Mouse (Mus musculus): ENCODE results near the gene Smoc2.

Smoc2 gene

DNA sequence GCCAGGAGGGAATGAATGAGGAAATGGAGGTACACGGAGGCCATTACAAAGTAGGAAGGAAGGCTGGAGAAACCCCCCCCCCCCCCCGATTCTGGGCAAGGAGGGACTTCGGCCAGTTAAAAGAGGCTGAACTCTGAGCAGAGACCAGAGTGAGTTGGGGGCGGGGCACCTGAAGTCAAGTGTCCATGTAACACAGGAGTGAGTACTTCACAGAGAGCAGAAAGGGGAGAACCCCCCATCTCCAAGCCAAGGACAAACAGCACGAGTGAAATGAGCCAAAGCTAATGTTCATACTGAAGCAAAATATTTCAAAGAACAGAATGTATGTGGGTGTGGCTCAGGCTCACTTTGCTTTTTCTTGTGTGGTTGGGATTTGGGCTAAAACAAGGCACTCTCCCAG is 121.7 kb downstream of the Smoc2 start:
- no peak for DNase-seq (ENCODE audit: low read depth in 1 of 2, low spot score in 2 of 2)

DNA sequence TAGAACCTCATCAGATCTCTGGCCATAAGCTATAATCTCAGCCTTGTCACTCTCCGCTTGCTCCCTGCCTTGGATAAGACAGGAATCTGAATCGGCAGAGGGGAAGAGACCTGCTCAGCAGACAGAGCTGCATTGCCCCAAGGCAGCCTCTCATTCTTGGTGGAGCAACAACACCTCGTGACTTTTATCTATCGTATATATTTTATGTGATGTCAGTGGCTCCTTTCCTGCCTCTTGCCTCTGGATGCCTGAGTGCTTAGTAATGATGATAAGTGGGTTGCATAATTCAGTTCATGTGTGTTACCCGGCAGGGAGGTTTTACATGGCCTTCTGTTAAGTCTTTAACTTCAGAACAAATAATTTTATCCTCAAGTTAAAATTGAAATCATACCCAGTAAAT is 128.6 kb downstream of the Smoc2 start:
- no peak for DNase-seq (ENCODE audit: low read depth in 1 of 2, low spot score in 2 of 2)

DNA sequence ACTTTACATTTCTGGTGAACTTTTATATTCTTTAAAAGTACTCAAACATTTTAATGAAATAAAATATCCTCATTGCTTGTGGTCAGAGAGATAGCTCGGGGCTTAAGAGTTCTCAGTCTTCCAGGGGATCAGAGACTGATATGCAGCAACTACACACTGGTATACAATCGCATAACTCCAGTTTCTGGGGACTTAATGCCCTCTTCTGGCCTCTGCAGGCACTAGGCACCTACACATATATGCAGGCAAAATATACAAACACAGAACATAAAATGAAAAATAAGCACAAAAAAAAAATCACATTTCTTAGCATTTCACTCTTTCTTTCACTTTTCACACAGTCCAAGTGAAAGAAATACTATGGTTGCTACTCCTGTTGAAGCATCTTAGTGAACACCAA is 133.2 kb downstream of the Smoc2 start:
- no peak for DNase-seq (ENCODE audit: low read depth in 1 of 2, low spot score in 2 of 2)

GRCm38 (mm10) chr17:14414511-14414910 is 135.2 kb downstream of the Smoc2 start:
- no peak for DNase-seq (ENCODE audit: low read depth in 1 of 2, low spot score in 2 of 2)

DNA sequence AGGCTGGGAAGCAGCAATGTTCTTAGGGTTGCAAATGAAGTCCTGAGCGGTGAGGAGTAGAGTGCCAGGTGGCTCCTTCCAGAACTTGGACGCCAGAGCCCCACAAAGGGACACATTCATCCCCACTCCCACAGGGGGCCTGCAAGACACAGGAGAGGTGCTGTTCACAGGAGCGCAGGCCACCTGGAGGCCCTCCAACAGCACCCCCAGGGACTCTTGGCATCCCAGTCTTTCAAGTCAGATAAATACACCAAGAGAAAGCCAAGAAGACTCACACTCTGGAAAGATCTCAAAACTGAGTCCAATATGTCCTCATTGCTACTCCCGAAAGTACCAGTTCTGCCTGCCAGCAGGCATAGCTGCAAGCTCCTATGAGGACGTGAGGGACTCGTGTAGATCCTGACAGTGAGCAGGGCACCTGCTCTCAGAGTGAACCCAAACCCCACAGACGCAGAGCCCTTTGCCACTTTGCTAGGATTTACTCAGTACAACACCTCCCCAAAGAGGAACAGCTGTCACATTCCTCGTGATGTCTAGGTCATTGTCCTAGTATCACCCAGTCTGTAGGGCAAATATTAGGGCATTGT is 141.2 kb downstream of the Smoc2 start:
- no peak for DNase-seq (ENCODE audit: low read depth in 1 of 2, low spot score in 2 of 2)

DNA sequence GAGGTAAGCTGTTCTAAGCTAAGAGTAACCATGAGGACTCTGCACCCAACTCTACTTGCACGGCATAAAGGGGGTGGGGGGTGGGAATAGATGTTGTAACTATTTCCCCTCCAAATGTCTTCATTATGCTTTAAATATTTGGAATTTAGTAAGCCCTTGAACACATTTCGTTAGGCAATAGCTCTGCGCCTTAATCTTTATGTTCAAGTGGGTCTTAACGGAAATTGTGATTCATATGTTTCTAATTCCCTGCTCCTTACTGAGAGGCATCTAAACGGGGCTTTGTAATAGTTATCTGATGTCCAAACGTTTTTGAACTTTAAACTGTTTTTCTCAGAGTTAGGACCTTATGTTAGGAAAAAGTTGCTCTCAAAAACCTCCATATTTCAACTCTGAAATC is 147.2 kb downstream of the Smoc2 start:
- DNase-seq (ENCODE audit: low read depth in 1 of 2, low spot score in 2 of 2) = no peak

GRCm38 (mm10) chr17:14434717-14435116 is 155.4 kb downstream of the Smoc2 start:
- DNase-seq (ENCODE audit: low read depth in 1 of 2, low spot score in 2 of 2) = no peak

DNA sequence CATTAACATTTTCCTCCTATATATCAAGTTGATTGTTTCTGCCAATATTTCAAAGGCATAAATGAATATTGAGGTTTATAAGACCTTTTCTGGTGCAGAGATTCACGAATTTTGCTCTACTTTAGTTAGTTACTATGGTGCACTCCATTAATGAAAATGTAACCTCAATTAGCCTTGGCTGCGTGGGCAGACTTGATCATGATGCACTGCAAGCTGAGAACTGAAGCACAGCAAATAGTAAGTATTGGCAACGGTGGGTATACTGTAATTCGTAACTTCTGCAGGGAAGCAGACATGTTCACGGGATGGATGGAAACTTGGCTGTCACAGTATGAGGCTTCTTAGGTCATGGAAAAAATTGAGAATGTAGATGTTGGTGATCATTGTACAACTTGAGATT is 166.3 kb downstream of the Smoc2 start:
- no peak for DNase-seq (ENCODE audit: low read depth in 1 of 2, low spot score in 2 of 2)

GRCm38 (mm10) chr17:14447275-14447674 is 168.0 kb downstream of the Smoc2 start:
- no peak for DNase-seq (ENCODE audit: low read depth in 1 of 2, low spot score in 2 of 2)
